Mouse (Mus musculus) MEL (cell line): ENCODE measurements at regions not wholly inside any gene's neighbourhood (a gene's known extent, or its start where the extent isn't known, plus 50 kb on each side); places are given as distances from the start of the nearest gene placed in this dataset.

Source experiments
- ETS1 ChIP-seq: IDR thresholded peaks from 2 replicates; pipeline ENCODE4 v1.6.1; 2012; ENCODE audit warnings: low read depth, mild to moderate bottlenecking, inconsistent platforms, low read length, improper control_type of control experiment, moderate library complexity
- NELFE ChIP-seq: IDR thresholded peaks from 2 replicates; pipeline ENCODE4 v1.6.1; 2011; ENCODE audit warnings: low read depth, low read length, improper control_type of control experiment
- TBP ChIP-seq: IDR thresholded peaks from 2 replicates; pipeline ENCODE4 v1.8.0; 2011; ENCODE audit warnings: low read depth, low read length, improper control_type of control experiment
- TCF12 ChIP-seq: IDR thresholded peaks from 2 replicates; pipeline ENCODE4 v1.6.1; 2014; ENCODE audit warnings: low read depth, mild to moderate bottlenecking, inconsistent platforms, low read length, improper control_type of control experiment, moderate library complexity

DNA sequence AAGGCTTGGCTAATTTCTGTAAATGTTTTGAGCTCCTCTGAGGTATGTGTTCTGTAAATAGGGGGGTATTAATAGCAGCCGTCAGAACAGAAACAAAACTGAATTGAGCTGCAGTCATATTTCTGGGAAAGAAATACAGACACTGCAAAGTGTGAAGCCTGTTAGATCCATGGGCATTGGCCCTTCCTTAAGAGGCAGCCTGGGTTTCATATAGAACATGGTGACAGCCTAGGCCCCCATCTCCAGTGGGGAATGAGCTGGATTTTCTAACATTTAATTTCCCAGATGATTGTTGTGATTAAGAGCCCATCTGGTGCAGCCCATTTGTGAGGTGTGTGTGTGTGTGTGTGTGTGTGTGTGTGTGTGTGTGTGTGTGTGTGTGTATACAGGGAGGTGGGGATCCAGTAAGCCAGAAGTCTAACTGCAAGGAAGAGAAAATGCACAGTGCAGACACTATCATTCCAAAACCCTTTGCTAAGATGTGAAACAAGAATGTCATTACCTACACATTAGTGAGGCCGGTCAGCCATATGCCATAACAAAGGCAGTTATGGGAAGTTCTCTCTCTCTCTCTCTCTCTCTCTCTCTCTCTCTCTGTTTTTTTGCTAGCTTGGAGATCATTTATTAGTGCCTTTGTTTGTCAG is 355.7 kb upstream of the Ubash3b start:
- no peak for TF ChIP-seq TBP
- no peak for TF ChIP-seq TCF12
- TF ChIP-seq ETS1: no peak
- no peak for TF ChIP-seq NELFE
